40 mouse cellular contexts compared by ENCODE assay signal in the genomic region with DNA sequence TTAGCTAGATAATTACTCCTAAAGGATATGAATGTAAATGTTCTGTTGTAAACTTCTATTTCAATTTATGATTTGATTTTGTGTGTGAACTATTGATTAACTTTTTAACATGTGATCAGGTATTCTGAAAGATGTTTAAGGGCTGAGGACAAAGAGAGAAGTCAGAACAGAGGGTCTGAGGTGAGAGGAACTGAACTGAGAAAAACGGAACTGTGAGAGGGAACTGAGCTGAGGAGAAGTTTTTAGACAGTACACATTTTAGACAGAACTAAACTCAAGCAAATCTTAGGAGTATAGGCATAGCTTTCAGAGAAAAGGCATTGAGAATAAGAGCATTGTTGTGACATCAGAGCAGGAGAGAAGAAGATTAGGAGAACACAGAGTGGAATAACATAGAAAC. TPM values are rescaled to one million over a fixed set of nuclear protein-coding genes. Genes with fewer than 3 reads are reported as not detected.
"Had no signal": no experiment of that assay in that cellular context is flagged by ENCODE, and none has a peak within 500 bp of the region (broad histone marks: within the 10 kb centered on the region; RNA-seq: fewer than 3 reads in every experiment).

No protein-coding gene starts in this region.

- H3K4me2 ChIP-seq: heart, embryonic 12.5 days; hindbrain, embryonic 12.5 days; hindbrain, embryonic 14.5 days; intestine, embryonic 15.5 days; limb, embryonic 12.5 days; liver, embryonic 11.5 days; liver, embryonic 13.5 days had no signal

- ATAC-seq: hindbrain, embryonic 16.5 days; inflammation-experienced regulatory T-cells, adult 6 months; intestine, embryonic 15.5 days; intestine, postnatal 0 days had no signal

- DNase-seq: gastrocnemius, adult 2 months; gastrocnemius, postnatal 10 days; gastrocnemius, postnatal 25 days; heart, adult 18-20 months; heart, postnatal 10 days; heart, postnatal 4 days; kidney, adult 18-20 months; kidney, adult 8-10 months; kidney, postnatal 10 days; kidney, postnatal 25 days; kidney, postnatal 4 days; layer of hippocampus, adult 9-11 months; liver; liver, embryonic 13.5 days had no signal

- H3K27me3 ChIP-seq: heart, embryonic 12.5 days; hindbrain, embryonic 12.5 days; intestine, embryonic 15.5 days; limb, embryonic 12.5 days; liver, embryonic 13.5 days had no signal

- H3K9me3 ChIP-seq: heart, embryonic 10.5 days; hindbrain, embryonic 10.5 days; hindbrain, embryonic 12.5 days; intestine, embryonic 15.5 days; limb, embryonic 10.5 days; limb, embryonic 12.5 days; liver, embryonic 13.5 days had no signal

- H3K36me3 ChIP-seq: heart, embryonic 10.5 days; heart, embryonic 12.5 days; hindbrain, embryonic 10.5 days; hindbrain, embryonic 12.5 days; intestine, embryonic 15.5 days; limb, embryonic 10.5 days; limb, embryonic 12.5 days; liver, embryonic 13.5 days had no signal

- H3K27ac ChIP-seq: gastrocnemius, adult 2 months; heart, embryonic 10.5 days; hindbrain, embryonic 10.5 days; hindbrain, embryonic 12.5 days; hindbrain, embryonic 14.5 days; intestine, embryonic 15.5 days; layer of hippocampus, adult 2 months; left cerebral cortex, adult 2 months; limb, embryonic 10.5 days; limb, embryonic 12.5 days; liver, embryonic 13.5 days had no signal

- H3K9ac ChIP-seq: heart, embryonic 12.5 days; hindbrain, embryonic 12.5 days; hindbrain, embryonic 14.5 days; intestine, embryonic 15.5 days; limb, embryonic 12.5 days; liver, embryonic 13.5 days had no signal

- H3K4me3 ChIP-seq: gastrocnemius, adult 2 months; heart, embryonic 10.5 days; heart, embryonic 12.5 days; hindbrain, embryonic 10.5 days; hindbrain, embryonic 12.5 days; intestine, embryonic 15.5 days; layer of hippocampus, adult 2 months; left cerebral cortex, adult 2 months; limb, embryonic 10.5 days; limb, embryonic 12.5 days; liver, embryonic 13.5 days had no signal

- H3K4me1 ChIP-seq: heart, embryonic 10.5 days; heart, embryonic 12.5 days; hindbrain, embryonic 10.5 days; hindbrain, embryonic 12.5 days; intestine, embryonic 15.5 days; limb, embryonic 10.5 days; limb, embryonic 12.5 days had no signal

RNA-seq across cellular contexts. Expression of a gene that starts 7.8 kb away (rescaled TPM):
- total RNA-seq: gastrocnemius, adult 2 months; gastrocnemius, postnatal 10 days; gastrocnemius, postnatal 25 days; gastrocnemius, postnatal 4 days; granulocyte monocyte progenitor cell, adult 5-6 weeks; heart, adult 18-20 months; heart, adult 8-10 months; heart, postnatal 10 days; heart, postnatal 25 days; heart, postnatal 4 days; layer of hippocampus, adult 2 months; layer of hippocampus, postnatal 25 days; left cerebral cortex, adult 2 months; left cerebral cortex, postnatal 14 days; left cerebral cortex, postnatal 36 days had no signal
- polyA plus RNA-seq: heart, embryonic 10.5 days; heart, embryonic 12.5 days; heart, embryonic 14.5 days; heart, embryonic 16.5 days; hindbrain, embryonic 10.5 days; hindbrain, embryonic 12.5 days; hindbrain, embryonic 14.5 days; hindbrain, embryonic 16.5 days; inflammation-experienced regulatory T-cells, adult 6 months; intestine, embryonic 15.5 days; intestine, postnatal 0 days; kidney, embryonic 14.5 days; kidney, embryonic 16.5 days; limb, embryonic 10.5 days; limb, embryonic 12.5 days; limb, embryonic 14.5 days; liver, embryonic 11.5 days; liver, embryonic 13.5 days had no signal

RNA-seq across cellular contexts. Expression of a gene that starts 10.3 kb away (rescaled TPM):
- total RNA-seq: gastrocnemius, adult 2 months; gastrocnemius, postnatal 10 days; gastrocnemius, postnatal 25 days; gastrocnemius, postnatal 4 days; granulocyte monocyte progenitor cell, adult 5-6 weeks; heart, adult 18-20 months; heart, adult 8-10 months; heart, postnatal 10 days; heart, postnatal 25 days; heart, postnatal 4 days; layer of hippocampus, adult 2 months; layer of hippocampus, postnatal 25 days; left cerebral cortex, adult 2 months; left cerebral cortex, postnatal 14 days; left cerebral cortex, postnatal 36 days had no signal
- polyA plus RNA-seq: heart, embryonic 10.5 days; heart, embryonic 12.5 days; heart, embryonic 14.5 days; heart, embryonic 16.5 days; hindbrain, embryonic 10.5 days; hindbrain, embryonic 12.5 days; hindbrain, embryonic 14.5 days; hindbrain, embryonic 16.5 days; inflammation-experienced regulatory T-cells, adult 6 months; intestine, embryonic 15.5 days; intestine, postnatal 0 days; kidney, embryonic 14.5 days; kidney, embryonic 16.5 days; limb, embryonic 10.5 days; limb, embryonic 12.5 days; limb, embryonic 14.5 days; liver, embryonic 11.5 days; liver, embryonic 13.5 days had no signal

RNA-seq across cellular contexts. Expression of a gene that starts 43.3 kb away (rescaled TPM):
- total RNA-seq: gastrocnemius, adult 2 months; gastrocnemius, postnatal 10 days; gastrocnemius, postnatal 25 days; gastrocnemius, postnatal 4 days; heart, adult 18-20 months; heart, adult 8-10 months; heart, postnatal 10 days; heart, postnatal 25 days; heart, postnatal 4 days; layer of hippocampus, adult 2 months; layer of hippocampus, postnatal 25 days; left cerebral cortex, adult 2 months; left cerebral cortex, postnatal 14 days; left cerebral cortex, postnatal 36 days had no signal
- polyA plus RNA-seq: heart, embryonic 10.5 days; heart, embryonic 12.5 days; heart, embryonic 14.5 days; heart, embryonic 16.5 days; hindbrain, embryonic 10.5 days; hindbrain, embryonic 12.5 days; hindbrain, embryonic 14.5 days; hindbrain, embryonic 16.5 days; inflammation-experienced regulatory T-cells, adult 6 months; intestine, embryonic 15.5 days; intestine, postnatal 0 days; kidney, embryonic 14.5 days; kidney, embryonic 16.5 days; limb, embryonic 10.5 days; limb, embryonic 12.5 days; limb, embryonic 14.5 days; liver, embryonic 11.5 days; liver, embryonic 13.5 days had no signal
